Mouse (Mus musculus): ENCODE data around the gene Orm3. TPM values are rescaled to one million over a fixed set of nuclear protein-coding genes. Genes with fewer than 3 reads are reported as not detected.

Gene Orm3
- polyA plus RNA-seq, 2 experiments, result not detected

DNA sequence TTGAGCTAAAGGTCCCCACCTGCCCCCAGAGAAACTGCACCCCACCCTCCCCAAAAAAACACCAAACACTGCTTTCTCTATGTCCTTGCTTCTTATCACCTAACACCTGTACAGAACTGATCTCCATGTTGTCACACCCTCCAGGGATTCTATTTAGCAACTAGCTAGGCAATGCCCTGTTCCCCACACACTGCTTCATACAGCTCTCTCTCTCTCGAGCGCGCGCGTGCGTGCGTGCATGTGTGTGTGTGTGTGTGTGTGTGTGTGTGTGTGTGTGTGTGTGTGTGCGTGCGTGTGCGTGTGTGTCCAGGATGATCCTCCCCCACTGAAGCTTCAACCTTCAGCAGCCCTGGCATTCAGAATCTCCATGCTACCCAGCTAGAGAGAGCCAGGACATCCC lies 46.1 kb downstream of the Orm3 start:
- Histone ChIP-seq H3K9me3 (ENCODE audit: control insufficient read depth, low read length) (no peaks in the 10 kb centered on the region), H3K4me3 (replicated peaks; ENCODE audit: low read length) (no peak overlapping the region), H3K4me1 (ENCODE audit: control insufficient read depth, insufficient read depth, low read length) (peaks cover 50% of the 10 kb centered on the region), H3K27ac (replicated peaks; ENCODE audit: low read depth, low read length) (0 out of 2 replicates have a peak overlapping the region, but pooled peaks have one; percentile 89), H3K9ac (ENCODE audit: low read depth, low read length, severe bottlenecking) (0 out of 2 replicates have a peak overlapping the region, but pooled peaks have one; percentile 48), H3K27me3 (ENCODE audit: control insufficient read depth, insufficient read depth, low read length) (no peaks in the 10 kb centered on the region), H3K36me3 (ENCODE audit: control insufficient read depth, insufficient read depth, low read length) (peaks cover 7% of the 10 kb centered on the region), H3K4me2 (replicated peaks; ENCODE audit: low read depth, low read length, severe bottlenecking) (peak overlapping the region; percentile 51)
- WGBS, result 90% methylated on average over 5 of the region's 10 CpGs
- ATAC-seq (ENCODE audit: low FRiP score, low read depth), result no peak
- no peak for DNase-seq (ENCODE audit: low spot score)
- TF ChIP-seq POLR2A (IDR thresholded peaks at IDR 0.05; ENCODE audit: borderline replicate concordance, extremely low read depth, insufficient read depth, insufficient read length), result no peak

- peak overlapping the region; percentile 48 for H3K9ac ChIP-seq (ENCODE audit: low read depth, low read length, severe bottlenecking)
- peak overlapping the region; percentile 51 for H3K4me2 ChIP-seq (replicated peaks; ENCODE audit: low read depth, low read length, severe bottlenecking)
- peak overlapping the region; percentile 32 for H3K4me3 ChIP-seq (replicated peaks; ENCODE audit: low read length)
- peak overlapping the region; percentile 89 for H3K27ac ChIP-seq (replicated peaks; ENCODE audit: low read depth, low read length)
- peaks cover 2% of the 10 kb centered on the region for H3K36me3 ChIP-seq (ENCODE audit: control insufficient read depth, insufficient read depth, low read length)
- DNase-seq (ENCODE audit: low spot score) (no peak), ATAC-seq (ENCODE audit: low FRiP score, low read depth) (no peak)
- H3K27me3 ChIP-seq (ENCODE audit: control insufficient read depth, insufficient read depth, low read length), result no peaks in the 10 kb centered on the region
- H3K9me3 ChIP-seq (ENCODE audit: control insufficient read depth, low read length), result no peaks in the 10 kb centered on the region
- peaks cover 50% of the 10 kb centered on the region for H3K4me1 ChIP-seq (ENCODE audit: control insufficient read depth, insufficient read depth, low read length)
- TF ChIP-seq POLR2A (IDR thresholded peaks at IDR 0.05; ENCODE audit: borderline replicate concordance, extremely low read depth, insufficient read depth, insufficient read length), result no peak
- 41% methylated on average over 6 of the region's 6 CpGs for WGBS
Observed at GRCm38 (mm10) chr4:63402558-63402957, 46.6 kb downstream of the Orm3 start.

GRCm38 (mm10) chr4:63403040-63403959 lies 47.3 kb downstream of the Orm3 start, which contains the start of gene Akna:
Gene Akna, minus strand, starts transcription at chr4:63403354.
- DNase-seq (ENCODE audit: low spot score) (peak; percentile 92), ATAC-seq (ENCODE audit: low FRiP score, low read depth) (peak; percentile 91)
- peak within 1 kb of the TSS; percentile 51 for H3K4me2 ChIP-seq (replicated peaks; ENCODE audit: low read depth, low read length, severe bottlenecking)
- H3K4me3 ChIP-seq (replicated peaks; ENCODE audit: low read length), result peak within 1 kb of the TSS; percentile 32
- peaks cover 54% of the 10 kb centered on the region for H3K4me1 ChIP-seq (ENCODE audit: control insufficient read depth, insufficient read depth, low read length)
- peak; percentile 81; the same call in 1 of the 2 replicates for TF ChIP-seq POLR2A (IDR thresholded peaks at IDR 0.05; ENCODE audit: borderline replicate concordance, extremely low read depth, insufficient read depth, insufficient read length)
- H3K27ac ChIP-seq (replicated peaks; ENCODE audit: low read depth, low read length), result peak within 1 kb of the TSS; percentile 89
- 7% methylated on average over 15 of the region's 17 CpGs for WGBS
- H3K9me3 ChIP-seq (ENCODE audit: control insufficient read depth, low read length), result no peaks in the 10 kb centered on the region
- peak within 1 kb of the TSS; percentile 48 for H3K9ac ChIP-seq (ENCODE audit: low read depth, low read length, severe bottlenecking)
- H3K36me3 ChIP-seq (ENCODE audit: control insufficient read depth, insufficient read depth, low read length), result no peaks in the 10 kb centered on the region
- no peaks in the 10 kb centered on the region for H3K27me3 ChIP-seq (ENCODE audit: control insufficient read depth, insufficient read depth, low read length)

DNA sequence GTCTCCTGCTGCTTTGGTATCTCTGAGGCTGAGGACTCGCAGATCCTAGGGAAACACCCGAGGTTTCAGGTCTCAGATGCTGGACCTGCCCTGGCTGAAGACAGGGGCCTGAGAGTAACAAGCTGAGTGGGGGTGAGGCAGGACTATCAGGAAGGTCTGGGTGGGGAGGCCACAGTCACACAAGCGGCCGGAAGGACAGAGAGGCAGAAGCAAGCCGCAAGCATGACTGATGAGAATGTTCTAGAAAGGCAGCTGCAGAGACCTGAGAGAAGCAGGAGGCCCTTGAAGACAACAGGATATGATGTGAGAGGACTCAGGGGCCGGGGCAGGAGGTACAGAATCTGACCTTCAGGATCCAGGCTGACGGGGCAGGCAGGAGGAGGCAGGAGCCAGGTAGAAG lies 48.2 kb downstream of the Orm3 start:
- no peaks in the 10 kb centered on the region for H3K27me3 ChIP-seq (ENCODE audit: control insufficient read depth, insufficient read depth, low read length)
- no peak overlapping the region for H3K4me3 ChIP-seq (replicated peaks; ENCODE audit: low read length)
- no peak for TF ChIP-seq POLR2A (IDR thresholded peaks at IDR 0.05; ENCODE audit: borderline replicate concordance, extremely low read depth, insufficient read depth, insufficient read length)
- no peak overlapping the region for H3K4me2 ChIP-seq (replicated peaks; ENCODE audit: low read depth, low read length, severe bottlenecking)
- WGBS, result 69% methylated on average over 7 of the region's 7 CpGs
- DNase-seq (ENCODE audit: low spot score) (no peak), ATAC-seq (ENCODE audit: low FRiP score, low read depth) (no peak)
- H3K9ac ChIP-seq (ENCODE audit: low read depth, low read length, severe bottlenecking), result no peak overlapping the region; the same call in 1 of the 2 replicates
- peak overlapping the region; percentile 89; the same call in 1 of the 2 replicates for H3K27ac ChIP-seq (replicated peaks; ENCODE audit: low read depth, low read length)
- peaks cover 56% of the 10 kb centered on the region for H3K4me1 ChIP-seq (ENCODE audit: control insufficient read depth, insufficient read depth, low read length)
- H3K9me3 ChIP-seq (ENCODE audit: control insufficient read depth, low read length), result no peaks in the 10 kb centered on the region
- H3K36me3 ChIP-seq (ENCODE audit: control insufficient read depth, insufficient read depth, low read length), result no peaks in the 10 kb centered on the region

DNA sequence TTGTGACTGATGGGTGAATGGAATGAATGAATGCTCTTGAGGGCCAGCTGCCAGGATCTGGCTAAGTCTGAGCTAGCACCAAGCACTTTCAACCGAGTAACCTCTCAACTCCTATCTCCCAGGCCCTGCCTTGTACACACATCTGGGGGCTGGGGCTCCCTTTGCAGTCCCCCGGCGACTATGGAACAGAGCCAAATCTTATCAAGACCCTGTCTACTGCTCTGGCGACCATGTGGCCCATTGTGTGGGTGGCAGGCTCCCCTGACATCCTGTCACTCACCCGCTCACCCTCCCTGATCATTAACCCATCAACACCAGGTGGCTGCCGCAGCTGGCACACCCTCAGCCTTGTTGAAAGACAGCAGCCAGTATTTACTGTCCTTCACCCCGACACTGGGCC lies 49.1 kb downstream of the Orm3 start:
- no peak overlapping the region for H3K27ac ChIP-seq (replicated peaks; ENCODE audit: low read depth, low read length)
- WGBS, result 22% methylated on average over 7 of the region's 7 CpGs

More for the DNA sequence above, 49.1 kb downstream of the Orm3 start:
- H3K9me3 ChIP-seq (ENCODE audit: control insufficient read depth, low read length), result no peaks in the 10 kb centered on the region
- H3K36me3 ChIP-seq (ENCODE audit: control insufficient read depth, insufficient read depth, low read length), result no peaks in the 10 kb centered on the region
- no peak for TF ChIP-seq POLR2A (IDR thresholded peaks at IDR 0.05; ENCODE audit: borderline replicate concordance, extremely low read depth, insufficient read depth, insufficient read length)
- H3K27me3 ChIP-seq (ENCODE audit: control insufficient read depth, insufficient read depth, low read length), result no peaks in the 10 kb centered on the region
- DNase-seq (ENCODE audit: low spot score) (no peak), ATAC-seq (ENCODE audit: low FRiP score, low read depth) (no peak)
- peaks cover 54% of the 10 kb centered on the region for H3K4me1 ChIP-seq (ENCODE audit: control insufficient read depth, insufficient read depth, low read length)
- H3K9ac ChIP-seq (ENCODE audit: low read depth, low read length, severe bottlenecking), result no peak overlapping the region
- no peak overlapping the region for H3K4me3 ChIP-seq (replicated peaks; ENCODE audit: low read length)
- no peak overlapping the region for H3K4me2 ChIP-seq (replicated peaks; ENCODE audit: low read depth, low read length, severe bottlenecking)

All from limb, embryonic 14.5 days (tissue).